Mouse (Mus musculus) C2C12 (cell line): ENCODE results near the gene Olfr478.

Experiments used
- CEBPB ChIP-seq: IDR thresholded peaks from one replicate; pipeline ENCODE4 v1.6.1; 2011; ENCODE audit warnings: low read depth, mild to moderate bottlenecking, control low read depth, moderate library complexity
- CTCF ChIP-seq: IDR thresholded peaks from one replicate; pipeline ENCODE4 v1.5.1; 2011; ENCODE audit not compliant: control insufficient read depth, insufficient read depth, insufficient read length
- MAX ChIP-seq: IDR thresholded peaks from one replicate; pipeline ENCODE4 v1.6.1; 2011; ENCODE audit warnings: mild to moderate bottlenecking, control low read depth
- MYOD1 ChIP-seq: IDR thresholded peaks from one replicate; pipeline ENCODE4 v1.6.1; 2011; ENCODE audit warnings: low read depth; ENCODE audit not compliant: control insufficient read depth, insufficient read length
- MYOG ChIP-seq: IDR thresholded peaks from one replicate; pipeline ENCODE4 v1.6.1; 2011; ENCODE audit not compliant: control insufficient read depth, insufficient read length; ENCODE audit errors: extremely low read depth
- USF1 ChIP-seq: IDR thresholded peaks from one replicate; pipeline ENCODE4 v1.6.1; 2011; ENCODE audit warnings: low read depth, mild to moderate bottlenecking, control low read depth, moderate library complexity

GRCm38 (mm10) chr7:107986393-107986792, 47.4 kb downstream of the Olfr478 start, which contains the start of gene Olfr477:
- no peak for TF ChIP-seq CTCF
- no peak for TF ChIP-seq MYOD1
- TF ChIP-seq CEBPB, result no peak
- TF ChIP-seq USF1, result no peak
- TF ChIP-seq MAX, result no peak
- TF ChIP-seq MYOG, result no peak
